Mouse (Mus musculus) thymus, adult 2 months (tissue): Measurements from ENCODE around the gene Plpp6. TPM values are rescaled to one million over a fixed set of nuclear protein-coding genes. Genes with fewer than 3 reads are reported as not detected.

Experiments
- DNase-seq: peaks from one replicate; pipeline ENCODE4 v3.0.0; 2021
- H3K27ac ChIP-seq: fragments of 200-500 bp; 2 replicates; pipeline ENCODE4 v1.5.1; 2012; ENCODE audit warnings: low read length, control low read depth; ENCODE audit not compliant: control insufficient read depth, insufficient read depth
- H3K27me3 ChIP-seq: fragments of 200-500 bp; 2 replicates; pipeline ENCODE4 v1.6.1; 2012; ENCODE audit warnings: mild to moderate bottlenecking, low read length, moderate library complexity, mixed read lengths; ENCODE audit not compliant: control insufficient read depth, insufficient read depth
- H3K36me3 ChIP-seq: fragments of 200-500 bp; 2 replicates; pipeline ENCODE4 v1.6.1; 2012; ENCODE audit warnings: mild to moderate bottlenecking, low read length, moderate library complexity; ENCODE audit not compliant: control insufficient read depth, insufficient read depth
- H3K4me1 ChIP-seq: fragments of 200-500 bp; replicated peaks from 2 replicates; pipeline ENCODE4 v1.6.1; 2012; ENCODE audit warnings: low read length; ENCODE audit not compliant: control insufficient read depth, insufficient read depth
- H3K4me3 ChIP-seq: fragments of 200-500 bp; 2 replicates; pipeline ENCODE4 v1.5.1; 2012; ENCODE audit warnings: mild to moderate bottlenecking, low read length, control low read depth, moderate library complexity; ENCODE audit not compliant: control insufficient read depth, insufficient read depth
- CTCF ChIP-seq: fragments of 200-500 bp; IDR thresholded peaks from 2 replicates; pipeline ENCODE4 v1.5.1; 2012; ENCODE audit warnings: mild to moderate bottlenecking, control low read depth, low read length, moderate library complexity, borderline replicate concordance; ENCODE audit not compliant: control insufficient read depth, poor library complexity, insufficient read depth; ENCODE audit errors: extremely low read depth
- POLR2A ChIP-seq: fragments of 200-500 bp; IDR thresholded peaks from 2 replicates; pipeline ENCODE4 v1.6.1; 2012; ENCODE audit warnings: mild to moderate bottlenecking, low read length, control low read depth, moderate library complexity; ENCODE audit not compliant: control insufficient read depth, poor library complexity, insufficient read depth; ENCODE audit errors: extremely low read depth
- WGBS: fragments of 180-500 bp; shearing (Covaris S2); methylation state at CpG from one replicate; pipeline ENCODE4 v1.1.7; 2018; 5-methylcytosine and 5-hydroxymethylcytosine counted together
- polyA plus RNA-seq: library from polyadenylated mRNA; depleted of rRNA; stranded (reverse); fragments of >200 nt; gene quantifications from 2 replicates; pipeline ENCODE4 v1.2.3, GENCODE M21; 2012; rRNA removed

Gene Plpp6
- polyA plus RNA-seq = 12.0 and 18.4 TPM in 2 replicates

DNA sequence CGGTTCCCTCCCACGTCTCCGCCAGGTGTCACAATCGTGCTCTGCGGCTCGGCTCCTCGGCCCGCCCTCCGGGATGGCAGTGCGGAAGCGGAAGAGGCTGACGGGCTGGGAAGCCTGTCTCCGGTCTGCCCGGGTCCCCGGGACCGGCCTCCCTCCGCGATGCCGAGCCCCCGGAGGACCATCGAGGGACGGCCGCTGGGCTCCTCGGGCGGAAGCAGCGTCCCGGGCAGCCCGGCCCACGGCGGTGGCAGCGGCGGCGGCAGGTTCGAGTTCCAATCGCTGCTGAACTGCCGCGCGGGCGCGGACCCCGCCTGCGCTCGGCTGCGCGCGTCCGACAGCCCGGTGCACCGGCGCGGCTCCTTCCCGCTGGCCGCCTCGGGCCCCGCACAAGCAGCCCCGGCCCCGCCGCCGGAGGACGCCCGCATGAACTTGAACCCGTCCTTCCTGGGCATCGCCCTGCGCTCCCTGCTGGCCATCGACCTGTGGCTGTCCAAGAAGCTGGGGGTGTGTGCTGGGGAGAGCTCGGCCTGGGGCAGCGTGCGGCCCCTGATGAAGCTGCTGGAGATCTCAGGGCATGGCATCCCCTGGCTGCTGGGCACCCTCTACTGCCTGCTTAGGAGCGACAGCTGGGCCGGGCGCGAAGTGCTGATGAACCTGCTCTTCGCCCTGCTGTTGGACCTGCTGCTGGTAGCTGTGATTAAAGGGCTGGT, at the start of gene Plpp6:
TSS of gene Plpp6 (plus strand) at position 112 of the 710 bp plus-strand sequence.
- TF ChIP-seq POLR2A (peak; percentile 73), CTCF (peak; percentile 48; the same call in 1 of the 2 replicates)
- no peaks in the 10 kb centered on the region for H3K36me3 ChIP-seq
- H3K4me1 ChIP-seq = peaks cover 6% of the 10 kb centered on the region
- H3K27me3 ChIP-seq = no peaks in the 10 kb centered on the region
- H3K27ac ChIP-seq = no peak within 1 kb of the TSS
- under 1% methylated on average over 59 of the region's 73 CpGs for WGBS
- peak; percentile 87 for DNase-seq
- peak within 1 kb of the TSS; percentile 85 for H3K4me3 ChIP-seq

DNA sequence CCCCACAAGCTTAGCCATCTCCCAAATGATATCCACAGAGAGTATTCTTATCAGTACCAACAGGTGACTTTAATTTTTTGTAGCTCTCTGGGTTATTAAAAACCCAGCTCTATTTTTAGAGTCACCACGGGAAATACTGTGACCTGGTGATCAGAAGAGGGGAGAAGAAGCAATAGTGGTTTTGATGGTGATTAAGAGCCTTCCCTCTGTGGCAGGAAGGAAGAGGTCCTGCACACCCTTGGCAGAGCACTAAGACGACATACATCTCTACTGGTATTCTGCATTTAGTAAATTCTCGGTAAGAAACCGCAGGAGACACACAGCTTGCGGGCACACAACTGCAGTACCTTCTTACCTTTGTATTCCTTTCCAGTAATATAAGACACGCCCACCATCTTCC, 49.2 kb upstream of the Plpp6 start:
- no peak for DNase-seq
- Histone ChIP-seq H3K27ac (no peak overlapping the region), H3K4me3 (no peak overlapping the region), H3K4me1 (peaks cover 8% of the 10 kb centered on the region), H3K27me3 (no peaks in the 10 kb centered on the region), H3K36me3 (no peaks in the 10 kb centered on the region)
- 6% methylated on average over 6 of the region's 6 CpGs for WGBS
- TF ChIP-seq POLR2A (no peak), CTCF (no peak)

DNA sequence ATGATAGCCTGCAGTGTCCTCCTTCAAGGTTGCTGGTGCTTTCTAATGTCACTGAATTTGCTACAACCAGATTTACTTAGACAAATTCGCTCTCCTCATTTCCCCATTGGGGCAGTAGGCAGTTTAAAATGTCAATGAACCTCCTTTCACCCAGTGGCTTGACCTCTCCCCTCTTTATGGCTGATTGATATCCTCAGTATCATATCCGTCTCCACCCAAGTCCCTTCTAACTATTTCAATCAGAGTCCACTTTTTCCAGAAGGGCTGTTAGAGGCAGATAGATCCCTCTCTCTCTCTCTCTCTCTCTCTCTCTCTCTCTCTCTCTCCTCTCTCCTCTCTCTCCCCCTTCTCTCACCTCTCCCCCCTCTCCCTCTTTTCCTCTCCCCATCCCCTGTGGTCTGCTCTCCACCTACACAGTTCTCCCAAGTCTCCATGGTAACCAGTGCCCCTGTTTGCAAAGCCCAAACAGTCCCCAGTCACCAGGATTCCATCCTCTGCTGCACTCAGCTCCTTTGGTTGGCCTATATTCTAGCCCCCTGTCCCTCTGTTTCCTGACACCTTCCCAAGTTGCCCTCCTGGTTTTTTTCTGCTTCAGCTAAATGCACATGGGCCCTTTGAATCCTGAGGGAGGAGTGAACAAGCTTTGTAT, 48.0 kb upstream of the Plpp6 start:
- Histone ChIP-seq H3K4me3 (no peak overlapping the region), H3K27me3 (no peaks in the 10 kb centered on the region), H3K36me3 (no peaks in the 10 kb centered on the region), H3K4me1 (peaks cover 8% of the 10 kb centered on the region), H3K27ac (no peak overlapping the region)
- no peak for DNase-seq
- 88% methylated on average over 2 of the region's 2 CpGs for WGBS
- TF ChIP-seq POLR2A = no peak
- TF ChIP-seq CTCF = no peak

DNA sequence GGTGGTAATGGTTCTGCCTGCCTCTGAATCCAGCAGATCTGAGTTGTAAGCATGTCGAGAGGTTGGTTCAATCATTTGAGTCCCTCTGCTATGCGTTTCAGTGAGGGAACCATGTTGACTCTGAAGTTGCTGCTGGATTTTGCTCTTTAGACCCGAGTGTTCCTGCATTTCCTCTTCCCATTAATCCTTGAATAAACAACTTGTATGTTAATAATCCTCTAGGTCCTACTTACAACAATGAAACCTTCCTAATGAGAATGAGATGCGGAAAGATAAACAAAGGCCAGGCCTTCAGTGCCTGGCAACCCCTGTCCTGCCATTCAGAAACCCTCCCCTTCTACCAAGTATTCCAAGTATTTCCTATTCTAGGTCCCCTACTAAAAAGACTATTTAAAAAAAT, 47.3 kb upstream of the Plpp6 start:
- no peak for TF ChIP-seq POLR2A
- TF ChIP-seq CTCF = no peak
- 92% methylated on average over 4 of the region's 4 CpGs for WGBS
- Histone ChIP-seq H3K4me3 (no peak overlapping the region), H3K36me3 (no peaks in the 10 kb centered on the region), H3K4me1 (peaks cover 6% of the 10 kb centered on the region), H3K27ac (no peak overlapping the region), H3K27me3 (no peaks in the 10 kb centered on the region)
- no peak for DNase-seq

DNA sequence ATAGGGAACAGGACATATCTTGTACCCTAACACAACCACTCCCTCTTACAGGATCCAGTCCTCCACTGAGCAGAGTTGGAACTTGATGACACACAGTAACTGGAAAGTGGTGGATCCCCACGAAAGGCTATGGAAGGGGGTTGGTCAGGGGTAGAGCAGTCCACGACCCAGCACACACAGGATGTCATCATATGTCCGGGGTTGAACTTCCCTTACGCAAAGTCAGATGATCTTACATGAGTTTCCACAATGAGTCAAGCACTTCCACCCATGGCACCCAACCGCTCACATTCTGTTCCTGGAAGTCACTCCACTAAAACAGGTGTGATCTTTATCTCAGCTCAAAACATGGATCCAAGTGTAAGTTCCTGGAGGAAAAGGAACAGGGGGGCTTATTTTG, 45.9 kb upstream of the Plpp6 start:
- H3K27ac ChIP-seq = no peak overlapping the region
- no peaks in the 10 kb centered on the region for H3K36me3 ChIP-seq

DNA sequence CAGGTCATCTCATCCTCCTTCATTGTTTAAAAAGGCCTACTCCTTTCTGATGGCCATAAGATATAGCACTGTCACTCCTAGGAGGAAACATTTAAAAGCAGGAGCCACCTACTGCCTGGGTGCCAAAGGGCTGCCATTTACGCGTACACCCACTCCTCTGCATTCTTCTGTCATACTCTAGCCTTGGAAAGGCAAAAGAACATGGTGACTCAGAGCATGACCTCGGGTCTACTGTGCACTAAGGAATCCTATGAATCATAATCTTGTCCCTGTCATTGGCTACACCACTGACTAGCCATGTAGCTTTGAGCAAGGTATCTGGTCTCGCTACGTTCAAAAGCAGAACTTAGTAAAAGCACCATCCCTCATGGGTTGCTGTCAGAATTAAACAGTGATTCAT, 37.4 kb upstream of the Plpp6 start:
- no peak for DNase-seq
- TF ChIP-seq POLR2A (no peak), CTCF (no peak)
- Histone ChIP-seq H3K27ac (no peak overlapping the region), H3K4me3 (no peak overlapping the region), H3K36me3 (no peaks in the 10 kb centered on the region), H3K4me1 (no peaks in the 10 kb centered on the region), H3K27me3 (no peaks in the 10 kb centered on the region)
- WGBS = 93% methylated on average over 5 of the region's 5 CpGs

More for the DNA sequence above, 45.9 kb upstream of the Plpp6 start:
- WGBS = 76% methylated on average over 5 of the region's 5 CpGs
- Histone ChIP-seq H3K4me1 (peaks cover under 1% of the 10 kb centered on the region; the same call in 1 of the 2 replicates), H3K4me3 (no peak overlapping the region), H3K27me3 (no peaks in the 10 kb centered on the region)
- DNase-seq = no peak
- TF ChIP-seq CTCF = no peak
- no peak for TF ChIP-seq POLR2A
